Mouse (Mus musculus) intestine, postnatal 0 days (tissue): ENCODE data around the gene Phldb1. TPM values are rescaled to one million over a fixed set of nuclear protein-coding genes. Genes with fewer than 3 reads are reported as not detected.

ENCODE experiments used
- ATAC-seq: fragments of 200-750 bp; cut with Nextera tagmentation; 2 replicates; pipeline ENCODE4 v1.8.0; 2017; ENCODE audit warnings: mild to moderate bottlenecking, moderate TSS enrichment, moderate library complexity
- H3K27ac ChIP-seq: fragments of 300-500 bp; sonication (generic); 2 replicates; pipeline ENCODE4 v1.5.1; 2014; ENCODE audit warnings: mild to moderate bottlenecking, low read depth, low read length, moderate library complexity
- H3K27me3 ChIP-seq: fragments of 300-500 bp; sonication (generic); replicated peaks from 2 replicates; pipeline ENCODE4 v1.6.1; 2014; ENCODE audit warnings: low read length, mixed read lengths; ENCODE audit not compliant: control insufficient read depth, insufficient read depth
- H3K36me3 ChIP-seq: fragments of 300-500 bp; sonication (generic); 2 replicates; pipeline ENCODE4 v1.6.1; 2014; ENCODE audit warnings: mild to moderate bottlenecking, moderate library complexity; ENCODE audit not compliant: control insufficient read depth, insufficient read depth
- H3K4me1 ChIP-seq: fragments of 300-500 bp; sonication (generic); replicated peaks from 2 replicates; pipeline ENCODE4 v1.6.1; 2014; ENCODE audit warnings: antibody characterized with exemption, low read length, mixed read lengths; ENCODE audit not compliant: control insufficient read depth, insufficient read depth
- H3K4me2 ChIP-seq: fragments of 300-500 bp; sonication (generic); replicated peaks from 2 replicates; pipeline ENCODE4 v1.6.1; 2014; ENCODE audit warnings: low read depth, mild to moderate bottlenecking, moderate library complexity
- H3K4me3 ChIP-seq: fragments of 300-500 bp; sonication (generic); 2 replicates; pipeline ENCODE4 v1.5.1; 2014; ENCODE audit warnings: low read depth, low read length
- H3K9ac ChIP-seq: fragments of 300-500 bp; sonication (generic); 2 replicates; pipeline ENCODE4 v1.6.1; 2014; ENCODE audit warnings: mild to moderate bottlenecking, low read depth, low read length
- H3K9me3 ChIP-seq: fragments of 300-500 bp; sonication (generic); 2 replicates; pipeline ENCODE4 v1.6.1; 2016; ENCODE audit warnings: mixed run types; ENCODE audit not compliant: control insufficient read depth
- CTCF ChIP-seq: sonication (generic); IDR thresholded peaks from 2 replicates; pipeline ENCODE4 v1.5.1; 2016; ENCODE audit warnings: low read depth, mild to moderate bottlenecking, control low read depth, antibody characterized with exemption, moderate library complexity
- WGBS: fragments of 180-500 bp; shearing (Covaris S2); extraction: QIAGEN DNeasy Blood & Tissue Kit; methylation state at CpG from one replicate; pipeline ENCODE4 v1.1.7; 2014; 5-methylcytosine and 5-hydroxymethylcytosine counted together
- polyA plus RNA-seq: library from polyadenylated mRNA; unstranded; fragments of >200 nt; fragmentation: Nextera tagmentation; extraction: Ambion mirVana; gene quantifications from 2 replicates; pipeline ENCODE4 v1.2.1, GENCODE M21; 2015

The Phldb1 gene
- polyA plus RNA-seq, 1 experiment from 2014 or later, result 6.2 TPM

DNA sequence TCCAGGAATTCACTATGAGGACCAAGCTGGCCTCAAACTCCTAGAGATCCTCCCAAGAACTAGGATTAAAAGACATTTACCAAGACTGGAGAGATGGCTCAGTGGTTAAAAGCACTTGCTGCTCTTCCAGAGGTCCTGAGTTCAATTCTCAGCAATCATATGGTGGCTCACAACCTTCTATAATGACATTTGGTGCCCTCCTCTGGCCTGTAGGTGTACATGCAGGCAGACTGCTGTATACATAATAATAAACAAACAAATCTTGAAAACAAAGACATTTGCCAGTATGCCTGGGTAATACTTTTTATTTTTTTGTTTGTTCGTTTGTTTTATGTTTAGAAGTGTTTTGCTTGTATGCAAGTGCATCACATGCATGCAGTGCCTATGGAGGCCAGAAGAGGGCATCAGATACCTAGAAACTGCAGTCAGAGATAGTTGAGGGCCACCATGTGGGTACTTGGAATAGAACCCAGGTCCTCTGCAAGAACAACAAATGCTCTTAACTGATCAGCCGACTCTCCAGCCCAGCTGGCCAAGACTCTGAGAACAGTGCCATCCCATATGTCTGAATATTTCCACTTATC is 56.6 kb downstream of the Phldb1 start:
- Histone ChIP-seq H3K36me3 (no peaks in the 10 kb centered on the region), H3K27me3 (no peaks in the 10 kb centered on the region), H3K9ac (no peak overlapping the region), H3K27ac (no peak overlapping the region), H3K4me1 (0 out of 2 replicates have a peak, but pooled peaks cover 2% of the 10 kb centered on the region), H3K4me3 (no peak overlapping the region), H3K4me2 (no peak overlapping the region), H3K9me3 (no peaks in the 10 kb centered on the region)
- WGBS, result 95% methylated on average over 2 of the region's 2 CpGs
- ATAC-seq, result no peak
- TF ChIP-seq CTCF, result peak; percentile 61

DNA sequence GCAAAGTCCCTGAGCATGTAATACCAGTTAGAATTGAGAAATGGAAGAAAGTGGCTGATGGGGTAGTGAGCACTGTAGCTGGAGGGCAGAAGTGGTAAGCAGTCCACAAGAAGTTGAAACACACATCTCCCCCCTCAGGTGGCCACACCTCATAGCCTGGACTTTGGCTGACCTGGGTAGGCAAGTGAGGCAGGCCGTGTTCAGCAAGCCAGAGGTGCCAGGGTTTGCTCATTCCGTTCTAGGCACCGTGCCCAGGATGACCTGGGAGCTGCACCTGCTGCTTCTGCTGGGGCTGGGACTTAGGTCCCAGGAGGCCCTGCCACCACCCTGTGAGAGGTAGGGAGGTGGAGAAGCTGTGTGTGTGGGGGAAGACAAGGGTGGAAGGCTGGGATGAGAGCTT is 62.0 kb downstream of the Phldb1 start, which contains the start of gene Treh:
TSS of gene Treh (plus strand) at position 229 of the 400 bp plus-strand sequence.
- Histone ChIP-seq H3K36me3 (no peaks in the 10 kb centered on the region), H3K4me2 (0 out of 2 replicates have a peak within 1 kb of the TSS, but pooled peaks have one; percentile 6), H3K9ac (no peak within 1 kb of the TSS), H3K27me3 (no peaks in the 10 kb centered on the region), H3K9me3 (no peaks in the 10 kb centered on the region), H3K4me1 (0 out of 2 replicates have a peak, but pooled peaks cover 2% of the 10 kb centered on the region), H3K4me3 (no peak within 1 kb of the TSS), H3K27ac (no peak within 1 kb of the TSS)
- no peak for TF ChIP-seq CTCF
- peak; percentile 76 for ATAC-seq
- WGBS, result 36% methylated on average over 3 of the region's 3 CpGs

DNA sequence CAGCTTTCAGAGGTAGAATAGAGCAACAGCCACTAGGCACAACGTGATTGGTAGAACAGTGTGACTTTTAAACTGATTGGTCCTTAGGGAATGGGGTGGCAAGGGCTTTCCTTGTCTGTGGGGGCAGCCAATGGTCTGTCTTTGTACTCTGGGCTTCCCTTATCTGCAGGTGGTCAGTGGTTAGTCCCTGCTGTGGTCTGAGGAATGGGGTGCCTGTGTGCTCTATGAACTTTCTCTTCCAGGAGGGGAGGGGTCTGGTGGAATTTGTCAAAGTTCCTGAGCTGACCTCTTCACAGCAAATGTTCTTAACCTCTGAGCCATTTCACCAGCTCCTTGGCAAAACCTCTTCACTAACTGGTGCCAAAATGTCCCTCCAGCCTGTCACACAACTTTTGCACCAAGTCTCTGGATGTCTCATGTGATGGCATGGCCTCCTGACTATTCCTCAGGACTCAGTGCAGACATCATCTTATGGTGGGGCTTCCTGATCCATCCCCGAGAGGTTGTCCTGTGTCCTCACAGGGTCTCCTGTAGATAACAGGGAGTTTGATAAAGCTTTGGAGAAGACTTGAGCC is 62.6 kb downstream of the Phldb1 start:
- TF ChIP-seq CTCF, result no peak
- H3K27ac ChIP-seq, result no peak overlapping the region
- H3K4me2 ChIP-seq, result no peak overlapping the region
- no peaks in the 10 kb centered on the region for H3K36me3 ChIP-seq
- no peak for ATAC-seq
- H3K9me3 ChIP-seq, result no peaks in the 10 kb centered on the region
- no peak overlapping the region for H3K4me3 ChIP-seq
- H3K4me1 ChIP-seq, result 0 out of 2 replicates have a peak, but pooled peaks cover 2% of the 10 kb centered on the region
- H3K27me3 ChIP-seq, result no peaks in the 10 kb centered on the region
- H3K9ac ChIP-seq, result no peak overlapping the region
- 55% methylated on average over 2 of the region's 2 CpGs for WGBS

DNA sequence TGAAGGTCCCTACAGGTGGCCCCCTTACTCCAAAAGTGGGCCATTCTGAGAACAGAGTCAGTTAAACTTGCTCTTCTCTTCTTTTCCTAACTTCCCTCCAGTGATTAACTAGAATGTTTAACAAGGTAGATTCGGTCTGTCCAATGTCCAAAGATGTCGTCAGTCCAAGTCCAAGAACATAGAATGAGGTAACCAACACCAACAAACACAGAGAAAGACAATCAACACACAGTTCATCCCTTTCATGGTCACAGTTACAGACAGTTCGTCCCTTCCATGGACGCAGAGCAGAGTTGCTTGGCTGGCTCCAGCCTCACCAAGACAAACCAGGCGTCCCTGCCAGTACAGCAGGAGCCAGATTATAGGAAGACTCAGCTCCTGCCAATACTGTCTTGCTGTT is 63.6 kb downstream of the Phldb1 start:
- Histone ChIP-seq H3K27ac (no peak overlapping the region), H3K36me3 (no peaks in the 10 kb centered on the region), H3K9me3 (no peaks in the 10 kb centered on the region), H3K9ac (no peak overlapping the region), H3K4me3 (no peak overlapping the region), H3K4me1 (0 out of 2 replicates have a peak, but pooled peaks cover 2% of the 10 kb centered on the region), H3K27me3 (no peaks in the 10 kb centered on the region), H3K4me2 (no peak overlapping the region)
- WGBS, result 85% methylated on average over 5 of the region's 5 CpGs
- ATAC-seq, result no peak
- no peak for TF ChIP-seq CTCF

DNA sequence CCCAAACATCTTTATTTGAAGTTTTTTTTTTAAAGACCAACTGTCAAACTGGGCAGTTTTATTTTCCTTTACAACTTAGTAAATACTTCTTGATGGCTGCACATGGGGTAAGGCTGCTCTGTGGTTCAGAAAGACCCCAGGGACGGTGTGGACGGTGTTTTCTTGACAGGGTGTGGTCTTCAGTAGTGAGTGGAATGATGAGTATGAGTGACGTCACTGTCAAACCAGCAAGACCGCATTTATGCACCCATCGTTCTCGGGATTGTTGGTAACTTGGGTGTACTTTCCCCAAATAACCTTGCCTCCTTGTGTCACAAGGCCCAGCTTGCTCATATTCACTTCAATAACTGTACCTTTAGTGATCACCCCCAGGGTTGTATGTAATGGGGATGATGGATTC is 71.3 kb downstream of the Phldb1 start:
- no peaks in the 10 kb centered on the region for H3K27me3 ChIP-seq
- no peaks in the 10 kb centered on the region for H3K4me1 ChIP-seq
- H3K36me3 ChIP-seq, result no peaks in the 10 kb centered on the region
- H3K4me2 ChIP-seq, result no peak overlapping the region
- no peak overlapping the region for H3K4me3 ChIP-seq
- 77% methylated on average over 6 of the region's 6 CpGs for WGBS
- H3K9ac ChIP-seq, result no peak overlapping the region
- no peak for TF ChIP-seq CTCF
- H3K27ac ChIP-seq, result no peak overlapping the region
- H3K9me3 ChIP-seq, result no peaks in the 10 kb centered on the region
- ATAC-seq, result no peak

DNA sequence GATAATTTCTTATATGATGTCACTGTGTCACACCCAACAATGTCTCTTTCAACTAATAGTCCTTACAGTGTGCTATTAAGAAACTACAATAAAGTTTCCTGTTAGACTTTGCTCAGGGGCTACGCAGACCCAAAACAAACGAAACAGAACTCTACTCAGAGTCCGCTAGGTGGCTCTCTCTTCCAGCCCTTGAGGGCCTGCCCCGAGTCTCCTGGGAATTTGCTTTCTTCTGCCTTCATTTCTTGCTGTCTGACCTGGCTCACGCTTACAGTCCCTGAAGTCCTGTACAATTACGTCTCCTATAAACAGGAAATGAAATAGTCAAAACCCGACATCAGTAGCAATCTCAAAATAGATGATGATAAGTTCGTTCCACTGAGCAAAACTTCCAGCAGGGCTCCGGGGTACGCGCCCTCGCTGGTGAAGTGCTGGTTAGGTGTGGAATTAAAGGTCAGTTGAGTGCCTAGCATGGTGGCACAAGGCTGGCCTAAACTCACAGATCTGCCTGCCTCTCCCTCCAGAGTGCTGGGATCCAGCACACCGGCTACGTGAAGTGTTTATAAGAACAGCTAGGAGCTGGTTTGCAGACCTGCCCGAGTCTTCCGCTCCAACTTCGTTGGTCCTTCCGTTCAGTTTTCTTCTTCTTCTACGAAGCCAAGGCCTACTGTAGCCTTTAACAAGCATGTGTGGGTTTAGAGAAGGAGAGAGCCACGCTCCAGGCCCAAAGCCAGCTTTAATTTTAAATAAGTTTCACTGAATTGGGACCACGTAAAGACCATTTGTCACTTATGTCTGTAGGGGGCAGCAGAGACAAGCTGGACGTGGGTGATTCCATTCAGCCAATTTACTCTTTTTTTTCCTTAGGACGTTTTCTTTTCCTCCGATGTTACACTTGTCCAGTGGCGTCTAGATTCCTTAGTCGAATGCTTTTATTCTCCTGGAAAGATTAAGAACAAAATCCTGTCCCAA is 79.6 kb downstream of the Phldb1 start:
- peak overlapping the region; percentile 65 for H3K4me2 ChIP-seq
- no peaks in the 10 kb centered on the region for H3K36me3 ChIP-seq
- H3K9me3 ChIP-seq, result no peaks in the 10 kb centered on the region
- WGBS, result 19% methylated on average over 26 of the region's 26 CpGs
- no peak overlapping the region for H3K9ac ChIP-seq
- H3K27ac ChIP-seq, result no peak overlapping the region
- TF ChIP-seq CTCF, result peak; percentile 90
- H3K27me3 ChIP-seq, result no peaks in the 10 kb centered on the region
- ATAC-seq, result peak; percentile 81
- peak overlapping the region; percentile 25 for H3K4me3 ChIP-seq
- H3K4me1 ChIP-seq, result no peaks in the 10 kb centered on the region
